Mouse (Mus musculus) hindbrain, embryonic 14.5 days (tissue): ENCODE results near the gene Rbms3. TPM values are rescaled to one million over a fixed set of nuclear protein-coding genes. Genes with fewer than 3 reads are reported as not detected.
A peak's percentile ranks its signal among the peaks of the same experiment; 100 is the strongest.

Experiments used
- ATAC-seq: fragments of 200-750 bp; cut with Nextera tagmentation; 2 replicates; pipeline ENCODE4 v1.8.0; 2017; ENCODE audit warnings: moderate number of reproducible peaks, mild to moderate bottlenecking, moderate TSS enrichment, moderate library complexity; ENCODE audit not compliant: low FRiP score
- DNase-seq: peaks from one replicate; pipeline ENCODE4 v3.0.0-alpha.2; 2015; ENCODE audit warnings: low spot score
- H3K27ac ChIP-seq: fragments of 300-500 bp; sonication (generic); 2 replicates; pipeline ENCODE4 v1.5.1; 2014; ENCODE audit warnings: mild to moderate bottlenecking, moderate library complexity
- H3K27me3 ChIP-seq: fragments of 300-500 bp; sonication (generic); 2 replicates; pipeline ENCODE4 v1.6.1; 2014; ENCODE audit warnings: mild to moderate bottlenecking, low read length, mixed read lengths; ENCODE audit not compliant: control insufficient read depth, insufficient read depth
- H3K36me3 ChIP-seq: fragments of 300-500 bp; sonication (generic); replicated peaks from 2 replicates; pipeline ENCODE4 v1.6.1; 2014; ENCODE audit not compliant: control insufficient read depth, insufficient read depth
- H3K4me1 ChIP-seq: fragments of 300-500 bp; sonication (generic); replicated peaks from 2 replicates; pipeline ENCODE4 v1.6.1; 2014; ENCODE audit warnings: antibody characterized with exemption, low read length, mixed read lengths; ENCODE audit not compliant: control insufficient read depth, insufficient read depth
- H3K4me2 ChIP-seq: fragments of 300-500 bp; sonication (generic); replicated peaks from 2 replicates; pipeline ENCODE4 v1.6.1; 2014; ENCODE audit warnings: mild to moderate bottlenecking, moderate library complexity
- H3K4me3 ChIP-seq: fragments of 300-500 bp; sonication (generic); replicated peaks from 2 replicates; pipeline ENCODE4 v1.5.1; 2014; ENCODE audit warnings: mild to moderate bottlenecking, low read length
- H3K9ac ChIP-seq: fragments of 300-500 bp; sonication (generic); 2 replicates; pipeline ENCODE4 v1.6.1; 2014
- H3K9me3 ChIP-seq: fragments of 300-500 bp; sonication (generic); 2 replicates; pipeline ENCODE4 v1.6.1; 2016; ENCODE audit warnings: low read length; ENCODE audit not compliant: control insufficient read depth
- WGBS: fragments of 180-500 bp; shearing (Covaris S2); extraction: QIAGEN DNeasy Blood & Tissue Kit; methylation state at CpG from one replicate; pipeline ENCODE4 v1.1.7; 2014; 5-methylcytosine and 5-hydroxymethylcytosine counted together
- polyA plus RNA-seq: library from polyadenylated mRNA; unstranded; fragments of >200 nt; fragmentation: Nextera tagmentation; extraction: Ambion mirVana; gene quantifications from 2 replicates; pipeline ENCODE4 v1.2.1, GENCODE M21; 2014

The Rbms3 gene
- polyA plus RNA-seq, 1 experiment from 2014 or later, result 83.7 TPM

DNA sequence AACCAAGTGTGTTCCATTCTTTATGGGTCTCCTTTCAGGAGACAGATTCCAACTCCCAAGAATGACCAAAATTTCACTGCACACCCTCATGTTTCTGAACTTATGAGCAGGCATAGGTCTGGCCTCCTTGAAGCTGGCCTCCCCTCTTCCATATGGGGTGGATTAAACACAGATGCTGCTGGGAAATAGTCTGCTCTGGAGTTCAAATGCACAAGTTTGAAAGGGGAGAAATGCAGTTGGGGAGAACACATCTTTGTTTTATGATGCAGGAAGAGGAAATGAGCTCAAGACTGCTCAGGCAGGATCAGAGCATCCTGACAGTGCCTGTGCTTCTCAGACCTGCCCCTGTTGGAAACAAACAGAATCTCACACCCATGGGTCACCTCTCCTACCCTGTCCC, 75.4 kb downstream of the Rbms3 start:
- H3K9me3 ChIP-seq, result no peaks in the 10 kb centered on the region
- no peak overlapping the region for H3K4me2 ChIP-seq
- no peaks in the 10 kb centered on the region for H3K27me3 ChIP-seq
- no peak overlapping the region for H3K27ac ChIP-seq
- H3K4me1 ChIP-seq, result no peaks in the 10 kb centered on the region
- DNase-seq (no peak), ATAC-seq (no peak)
- H3K36me3 ChIP-seq, result no peaks in the 10 kb centered on the region
- H3K4me3 ChIP-seq, result no peak overlapping the region
- no peak overlapping the region for H3K9ac ChIP-seq

DNA sequence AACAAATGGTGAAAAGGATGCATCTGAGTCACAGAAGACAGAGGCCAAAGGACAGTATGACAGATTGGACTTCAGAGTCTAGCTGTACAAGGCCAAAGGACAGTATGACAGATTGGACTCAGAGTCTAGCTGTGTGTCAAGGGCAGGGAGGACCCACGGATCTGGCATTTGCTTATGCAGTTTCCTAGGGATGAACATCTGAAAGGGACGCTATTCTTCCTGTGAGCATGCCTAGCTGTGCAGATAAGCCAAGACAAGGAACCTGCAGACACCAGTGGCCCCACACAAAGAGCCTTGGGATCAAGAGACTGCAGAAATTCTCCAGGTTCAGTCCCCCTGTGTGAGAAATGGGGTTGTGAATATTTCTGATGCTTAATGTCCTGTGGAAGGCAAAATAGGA, 100.4 kb downstream of the Rbms3 start:
- DNase-seq, result no peak
- no peaks in the 10 kb centered on the region for H3K4me1 ChIP-seq
- no peaks in the 10 kb centered on the region for H3K36me3 ChIP-seq
- H3K27ac ChIP-seq, result no peak overlapping the region
- no peak overlapping the region for H3K4me3 ChIP-seq
- H3K4me2 ChIP-seq, result no peak overlapping the region
- H3K9ac ChIP-seq, result no peak overlapping the region
- ATAC-seq, result no peak
- H3K27me3 ChIP-seq, result no peaks in the 10 kb centered on the region
- WGBS, result 82% methylated on average over 2 of the region's 2 CpGs
- H3K9me3 ChIP-seq, result no peaks in the 10 kb centered on the region

DNA sequence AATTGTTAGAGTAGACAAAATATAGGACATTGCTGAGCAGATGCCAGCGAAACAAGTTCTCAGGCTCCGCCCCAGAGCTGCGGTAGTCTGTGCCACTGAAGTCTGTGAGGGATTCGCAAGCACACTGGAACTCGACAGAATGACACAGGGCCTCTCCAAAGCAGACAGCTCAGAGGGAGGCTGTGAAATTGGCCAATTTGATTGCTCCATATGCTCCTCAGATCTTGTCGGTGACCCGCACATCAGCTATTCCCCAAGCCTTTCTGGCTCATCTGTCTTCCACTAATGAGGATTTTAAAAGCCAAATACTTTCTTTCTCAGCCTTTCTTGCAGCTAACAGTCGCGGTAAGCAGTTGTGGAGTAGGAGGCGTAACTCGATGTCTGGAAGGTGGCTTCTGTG, 120.8 kb downstream of the Rbms3 start:
- DNase-seq (peak; percentile 36), ATAC-seq (no peak; the same call in 1 of the 2 replicates)
- 0 out of 2 replicates have a peak overlapping the region, but pooled peaks have one; percentile 28 for H3K27ac ChIP-seq

DNA sequence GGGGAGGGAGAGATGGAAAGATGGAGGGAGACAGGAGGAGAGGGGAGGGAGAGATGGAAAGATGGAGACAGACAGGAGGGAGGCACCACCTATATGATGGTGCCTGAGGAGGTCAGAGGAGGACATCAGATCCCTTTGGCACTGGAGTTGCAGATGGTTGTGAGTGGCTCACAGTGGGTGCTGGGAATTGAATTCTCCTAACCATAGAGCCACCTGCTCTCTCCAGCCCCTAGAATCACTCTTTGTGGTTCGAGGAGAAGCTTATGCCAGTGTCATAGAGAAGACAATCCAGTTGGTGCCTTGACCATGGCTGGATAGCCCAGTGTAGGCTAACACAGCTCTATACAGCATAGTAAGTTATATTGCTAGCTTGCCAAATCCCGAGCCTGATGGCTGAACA, 137.8 kb downstream of the Rbms3 start:
- H3K9ac ChIP-seq, result no peak overlapping the region
- DNase-seq (no peak), ATAC-seq (no peak)
- H3K27ac ChIP-seq, result no peak overlapping the region
- WGBS, result 87% methylated on average over 2 of the region's 2 CpGs
- H3K4me2 ChIP-seq, result no peak overlapping the region
- H3K4me3 ChIP-seq, result no peak overlapping the region
- no peaks in the 10 kb centered on the region for H3K36me3 ChIP-seq
- no peaks in the 10 kb centered on the region for H3K27me3 ChIP-seq
- no peaks in the 10 kb centered on the region for H3K9me3 ChIP-seq
- H3K4me1 ChIP-seq, result no peaks in the 10 kb centered on the region

More for the DNA sequence above, 120.8 kb downstream of the Rbms3 start:
- WGBS, result 55% methylated on average over 11 of the region's 11 CpGs
- no peaks in the 10 kb centered on the region for H3K36me3 ChIP-seq
- no peaks in the 10 kb centered on the region for H3K27me3 ChIP-seq
- H3K9ac ChIP-seq, result no peak overlapping the region
- no peak overlapping the region for H3K4me3 ChIP-seq
- no peak overlapping the region for H3K4me2 ChIP-seq
- 0 out of 2 replicates have a peak, but pooled peaks cover 7% of the 10 kb centered on the region for H3K4me1 ChIP-seq
- H3K9me3 ChIP-seq, result no peaks in the 10 kb centered on the region

DNA sequence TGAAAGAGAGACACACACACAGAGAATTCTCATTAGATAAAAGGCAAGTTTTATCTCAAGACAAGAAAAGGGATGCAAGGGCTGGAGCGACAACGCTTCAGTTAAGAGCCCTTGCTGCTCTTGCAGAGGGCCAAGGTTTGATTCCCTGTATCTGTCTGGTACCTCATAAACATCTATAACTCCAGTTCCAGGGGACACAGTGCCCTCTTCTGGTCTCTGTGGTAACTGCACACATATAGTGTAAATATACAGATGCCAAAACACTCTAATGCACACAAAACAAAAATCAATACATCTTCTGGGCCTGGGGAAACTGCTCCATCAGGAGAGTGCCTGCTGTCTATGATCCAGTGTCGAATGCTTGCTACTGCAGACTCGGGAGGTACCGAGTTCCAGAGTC, 145.3 kb downstream of the Rbms3 start:
- Histone ChIP-seq H3K9me3 (no peaks in the 10 kb centered on the region), H3K4me1 (no peaks in the 10 kb centered on the region), H3K27ac (no peak overlapping the region), H3K9ac (no peak overlapping the region), H3K4me2 (no peak overlapping the region), H3K36me3 (no peaks in the 10 kb centered on the region), H3K4me3 (no peak overlapping the region), H3K27me3 (no peaks in the 10 kb centered on the region)
- DNase-seq (no peak), ATAC-seq (no peak)
- 91% methylated on average over 5 of the region's 5 CpGs for WGBS

DNA sequence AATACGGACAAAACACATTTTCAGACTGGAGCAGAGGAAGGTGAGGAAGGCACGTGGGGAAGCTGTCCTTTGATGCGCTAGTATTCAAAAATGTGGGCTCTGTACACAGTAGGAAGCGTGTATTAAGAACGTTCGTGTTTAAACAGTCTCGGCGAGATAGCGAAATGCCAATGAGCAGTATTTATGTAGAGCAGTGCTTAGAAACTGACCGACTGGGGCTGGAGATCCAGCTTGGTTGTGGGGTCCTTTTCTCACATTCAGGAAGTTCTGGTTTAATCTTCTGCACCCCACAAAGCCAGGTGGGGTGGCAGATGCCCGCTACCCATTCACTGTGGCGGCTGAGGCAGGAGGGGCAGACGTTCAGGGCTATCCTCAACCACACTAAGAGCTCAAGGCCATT, 153.0 kb downstream of the Rbms3 start:
- H3K9me3 ChIP-seq, result no peaks in the 10 kb centered on the region
- H3K36me3 ChIP-seq, result no peaks in the 10 kb centered on the region
- H3K4me1 ChIP-seq, result no peaks in the 10 kb centered on the region
- no peak overlapping the region for H3K9ac ChIP-seq
- no peak overlapping the region for H3K27ac ChIP-seq
- no peak overlapping the region for H3K4me2 ChIP-seq
- DNase-seq (no peak), ATAC-seq (no peak)
- H3K4me3 ChIP-seq, result no peak overlapping the region
- no peaks in the 10 kb centered on the region for H3K27me3 ChIP-seq
- WGBS, result 82% methylated on average over 13 of the region's 13 CpGs

DNA sequence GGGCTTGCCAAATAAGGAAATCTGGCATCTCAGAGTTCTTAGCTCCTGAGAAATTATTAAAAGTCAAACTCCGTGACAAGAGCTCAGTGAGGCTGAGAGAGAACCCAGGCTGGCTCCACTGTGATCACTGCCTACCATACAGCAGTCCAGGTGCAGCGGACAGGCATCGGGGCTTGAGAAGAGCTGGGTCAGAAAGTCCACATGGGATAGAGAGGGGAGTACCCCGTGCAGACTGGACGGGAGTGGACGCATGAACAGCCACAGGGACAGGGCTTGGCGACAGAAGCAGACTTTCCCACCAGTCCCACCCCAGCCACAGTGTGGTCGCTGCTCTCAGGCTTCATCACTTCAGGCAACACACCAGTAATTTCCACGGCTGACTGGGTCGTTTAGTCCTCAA, 176.9 kb downstream of the Rbms3 start:
- Histone ChIP-seq H3K27ac (no peak overlapping the region), H3K9ac (no peak overlapping the region), H3K4me2 (no peak overlapping the region), H3K4me3 (no peak overlapping the region), H3K27me3 (no peaks in the 10 kb centered on the region), H3K36me3 (no peaks in the 10 kb centered on the region), H3K9me3 (no peaks in the 10 kb centered on the region), H3K4me1 (no peaks in the 10 kb centered on the region)
- DNase-seq, result no peak
- 70% methylated on average over 10 of the region's 10 CpGs for WGBS
- ATAC-seq, result no peak

DNA sequence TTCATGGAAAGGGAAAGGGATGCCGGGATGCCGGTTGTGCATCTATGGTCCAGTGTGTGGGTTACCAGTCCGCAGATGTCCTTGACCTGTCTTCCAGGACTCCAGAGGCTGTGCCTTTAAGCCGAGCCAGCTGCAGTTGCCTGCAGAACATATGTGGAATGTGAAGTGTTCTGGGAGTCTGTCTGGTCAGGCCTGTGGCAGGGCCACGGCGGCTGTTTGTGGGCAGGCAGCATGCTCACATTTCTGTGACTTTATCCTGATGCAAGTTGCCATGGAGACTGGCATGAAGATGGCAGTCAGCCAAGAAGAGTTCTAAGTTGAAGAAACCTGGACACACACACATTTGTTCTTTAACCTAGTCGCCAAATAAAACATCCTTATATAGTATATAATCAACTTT, 187.1 kb downstream of the Rbms3 start:
- H3K9ac ChIP-seq, result no peak overlapping the region
- no peak overlapping the region for H3K4me2 ChIP-seq
- H3K4me3 ChIP-seq, result no peak overlapping the region
- H3K27ac ChIP-seq, result no peak overlapping the region
- H3K4me1 ChIP-seq, result no peaks in the 10 kb centered on the region
- DNase-seq, result peak; percentile 48
- H3K36me3 ChIP-seq, result no peaks in the 10 kb centered on the region
- 68% methylated on average over 7 of the region's 7 CpGs for WGBS
- H3K9me3 ChIP-seq, result no peaks in the 10 kb centered on the region
- ATAC-seq, result no peak
- H3K27me3 ChIP-seq, result no peaks in the 10 kb centered on the region

DNA sequence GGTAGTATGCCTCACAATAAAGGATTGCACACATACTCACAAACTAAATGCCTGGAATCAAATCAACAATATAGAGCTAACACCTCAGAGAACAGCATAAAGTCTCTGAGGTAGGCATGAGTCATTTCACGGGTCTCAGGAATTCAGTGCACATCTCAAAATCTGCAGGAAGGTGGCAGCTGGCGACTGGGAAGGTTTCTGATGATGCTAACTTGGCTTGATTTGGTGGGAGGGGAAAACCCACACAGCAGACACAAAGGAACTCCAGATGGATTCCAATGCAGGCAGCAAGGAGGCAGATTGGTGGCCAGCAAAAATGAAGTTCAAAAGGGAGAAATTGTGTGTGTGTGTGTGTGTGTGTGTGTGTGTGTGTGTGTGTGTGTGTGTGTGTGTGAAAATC, 193.9 kb downstream of the Rbms3 start:
- ATAC-seq, result no peak
- Histone ChIP-seq H3K9ac (no peak overlapping the region), H3K9me3 (no peaks in the 10 kb centered on the region), H3K4me2 (no peak overlapping the region), H3K27me3 (no peaks in the 10 kb centered on the region), H3K36me3 (no peaks in the 10 kb centered on the region), H3K4me3 (no peak overlapping the region), H3K4me1 (no peaks in the 10 kb centered on the region), H3K27ac (no peak overlapping the region)
- DNase-seq, result no peak
- WGBS, result 69% methylated on average over 2 of the region's 2 CpGs

DNA sequence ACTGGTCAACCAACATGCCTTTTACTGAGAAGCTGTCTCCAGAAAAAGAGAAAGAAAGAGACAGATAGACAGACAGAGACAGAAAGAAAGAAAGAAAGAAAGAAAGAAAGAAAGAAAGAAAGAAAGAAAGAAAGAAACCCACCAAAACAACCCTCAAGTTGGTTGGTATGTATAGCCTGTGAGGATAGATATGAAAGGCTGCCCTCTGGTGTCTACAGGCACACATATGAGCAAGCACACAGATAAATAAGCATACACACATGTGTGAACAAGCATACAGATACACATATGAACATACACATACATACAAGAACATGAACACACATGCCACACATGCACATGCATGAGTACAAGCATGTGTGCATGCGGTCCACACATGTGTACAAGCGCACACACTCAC, 199.0 kb downstream of the Rbms3 start:
- Histone ChIP-seq H3K4me1 (no peaks in the 10 kb centered on the region), H3K4me3 (no peak overlapping the region), H3K4me2 (no peak overlapping the region), H3K27ac (no peak overlapping the region), H3K9me3 (no peaks in the 10 kb centered on the region), H3K27me3 (no peaks in the 10 kb centered on the region), H3K9ac (no peak overlapping the region), H3K36me3 (no peaks in the 10 kb centered on the region)
- no peak for DNase-seq
- WGBS, result 93% methylated on average over 2 of the region's 2 CpGs
- ATAC-seq, result no peak
